Mouse (Mus musculus) naive thymus-derived CD4-positive, alpha-beta T cell, adult 5 months (primary cell): ENCODE results near the gene Gm21874. TPM values are rescaled to one million over a fixed set of nuclear protein-coding genes. Genes with fewer than 3 reads are reported as not detected.

Experiments
- polyA plus RNA-seq: library from polyadenylated mRNA; unstranded; fragments of 100-300 nt; shearing (Covaris generic); gene quantifications from one replicate; pipeline ENCODE4 v1.2.1, GENCODE M21; 2017

Gm21874 gene
- not detected for polyA plus RNA-seq

GRCm38 (mm10) chrY:9416048-9416447, at the start of gene Gm21874:
Gene Gm21874 (minus strand): TSS chrY:9416148.

Other genes with a start within 250 kb of the Gm21874 start
- not detected for gene Gm21721, start 214.0 kb downstream of the Gm21874 start, polyA plus RNA-seq
- gene Gm21812, start 69.0 kb downstream of the Gm21874 start, polyA plus RNA-seq, result not detected